Mouse (Mus musculus): ENCODE measurements around the gene Vmn1r160. TPM values are rescaled to one million over a fixed set of nuclear protein-coding genes. Genes with fewer than 3 reads are reported as not detected.

Gene Vmn1r160
- polyA plus RNA-seq (2015; fragmentation: Nextera tagmentation; extraction: Ambion mirVana) = not detected in 2 replicates

DNA sequence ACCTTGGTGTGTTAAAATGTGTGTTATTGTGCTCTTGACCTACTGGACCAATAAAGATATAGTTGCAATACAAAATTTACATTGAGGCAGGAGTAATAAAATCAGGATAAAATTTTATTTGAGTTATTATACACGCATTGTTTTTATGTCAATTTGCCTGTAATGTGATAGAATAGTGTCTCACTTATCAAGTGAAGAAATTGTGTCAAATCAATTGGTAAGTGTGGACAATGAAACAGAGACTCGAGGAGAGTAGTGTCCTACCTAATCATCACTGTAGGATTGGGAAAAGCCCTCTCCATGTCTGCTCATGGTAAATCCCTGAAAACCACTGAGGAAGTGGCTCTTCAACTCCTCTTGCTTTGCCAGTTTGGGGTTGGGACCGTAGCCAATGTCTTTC is at the start of gene Vmn1r160:
TSS of gene Vmn1r160 (plus strand) at position 301 of the 400 bp plus-strand sequence.

GRCm38 (mm10) chr7:22843505-22843904 is 27.5 kb upstream of the Vmn1r160 start, which contains the start of gene Vmn1r159:
Gene Vmn1r159, minus strand, starts transcription at chr7:22843605.

Other genes with a start within 250 kb of the Vmn1r160 start
- gene Vmn1r155, start 213.2 kb upstream of the Vmn1r160 start, polyA plus RNA-seq (2015; fragmentation: Nextera tagmentation; extraction: Ambion mirVana) = not detected in 2 replicates
- gene Gm8693, start 178.9 kb upstream of the Vmn1r160 start, polyA plus RNA-seq (2015; fragmentation: Nextera tagmentation; extraction: Ambion mirVana) = not detected in 2 replicates
- gene Gm4567, start 151.5 kb upstream of the Vmn1r160 start, polyA plus RNA-seq (2015; fragmentation: Nextera tagmentation; extraction: Ambion mirVana) = not detected in 2 replicates
- gene Vmn1r157, start 109.5 kb upstream of the Vmn1r160 start, polyA plus RNA-seq (2015; fragmentation: Nextera tagmentation; extraction: Ambion mirVana) = not detected in 2 replicates
- gene Vmn1r158, start 80.4 kb upstream of the Vmn1r160 start, polyA plus RNA-seq (2015; fragmentation: Nextera tagmentation; extraction: Ambion mirVana) = not detected in 2 replicates
- not detected in 2 replicates for gene Vmn1r159, start 27.6 kb upstream of the Vmn1r160 start, polyA plus RNA-seq (2015; fragmentation: Nextera tagmentation; extraction: Ambion mirVana)
- not detected in 2 replicates for gene Gm4214, start 113.4 kb downstream of the Vmn1r160 start, polyA plus RNA-seq (2015; fragmentation: Nextera tagmentation; extraction: Ambion mirVana)
- gene Gm4216, start 148.7 kb downstream of the Vmn1r160 start, polyA plus RNA-seq (2015; fragmentation: Nextera tagmentation; extraction: Ambion mirVana) = not detected in 2 replicates
- not detected in 2 replicates for gene Vmn1r163, start 184.3 kb downstream of the Vmn1r160 start, polyA plus RNA-seq (2015; fragmentation: Nextera tagmentation; extraction: Ambion mirVana)
- gene Gm8720, start 196.2 kb downstream of the Vmn1r160 start, polyA plus RNA-seq (2015; fragmentation: Nextera tagmentation; extraction: Ambion mirVana) = not detected in 2 replicates

Data from skeletal muscle tissue, postnatal 0 days (tissue).